Mouse (Mus musculus) forebrain, embryonic 11.5 days (tissue): ENCODE measurements around the gene Capn8. TPM values are rescaled to one million over a fixed set of nuclear protein-coding genes. Genes with fewer than 3 reads are reported as not detected.
"Not testable (repeated sequence)": the region's sequence is repeated elsewhere in the genome, so short reads cannot be mapped to it uniquely, and the experiment has no call there.

Experiments
- ATAC-seq: fragments of 200-750 bp; cut with Nextera tagmentation; replicated peaks from 2 replicates; pipeline ENCODE4 v1.8.0; 2017; ENCODE audit warnings: moderate TSS enrichment; ENCODE audit not compliant: low FRiP score
- DNase-seq: peaks from one replicate; pipeline ENCODE4 v3.0.0-alpha.2; 2017; ENCODE audit warnings: low spot score
- H3K27ac ChIP-seq: fragments of 300-500 bp; sonication (generic); 2 replicates; pipeline ENCODE4 v1.5.1; 2014; ENCODE audit warnings: low read depth, low read length
- H3K27me3 ChIP-seq: fragments of 300-500 bp; sonication (generic); 2 replicates; pipeline ENCODE4 v1.6.1; 2014; ENCODE audit warnings: mild to moderate bottlenecking, low read length, mixed read lengths; ENCODE audit not compliant: control insufficient read depth, insufficient read depth
- H3K36me3 ChIP-seq: fragments of 300-500 bp; sonication (generic); 2 replicates; pipeline ENCODE4 v1.6.1; 2014; ENCODE audit warnings: mild to moderate bottlenecking, low read length, moderate library complexity, mixed read lengths; ENCODE audit not compliant: control insufficient read depth, insufficient read depth
- H3K4me1 ChIP-seq: fragments of 300-500 bp; sonication (generic); replicated peaks from 2 replicates; pipeline ENCODE4 v1.6.1; 2014; ENCODE audit warnings: low read length, mixed read lengths; ENCODE audit not compliant: control insufficient read depth, insufficient read depth
- H3K4me2 ChIP-seq: fragments of 300-500 bp; sonication (generic); 2 replicates; pipeline ENCODE4 v1.6.1; 2014; ENCODE audit warnings: low read depth, mild to moderate bottlenecking, low read length, moderate library complexity, mixed read lengths; ENCODE audit not compliant: severe bottlenecking
- H3K4me3 ChIP-seq: fragments of 300-500 bp; sonication (generic); 2 replicates; pipeline ENCODE4 v1.5.1; 2014; ENCODE audit warnings: low read depth, low read length
- H3K9ac ChIP-seq: fragments of 300-500 bp; sonication (generic); 2 replicates; pipeline ENCODE4 v1.6.1; 2014; ENCODE audit warnings: low read length
- H3K9me3 ChIP-seq: fragments of 300-500 bp; sonication (generic); 2 replicates; pipeline ENCODE4 v1.6.1; 2016; ENCODE audit warnings: low read length, mixed read lengths; ENCODE audit not compliant: control insufficient read depth
- WGBS: fragments of 180-500 bp; shearing (Covaris S2); extraction: QIAGEN DNeasy Blood & Tissue Kit; methylation state at CpG from one replicate; pipeline ENCODE4 v1.1.7; 2014; 5-methylcytosine and 5-hydroxymethylcytosine counted together
- polyA plus RNA-seq: library from polyadenylated mRNA; unstranded; fragments of >200 nt; fragmentation: Nextera tagmentation; extraction: Ambion mirVana; gene quantifications from 2 replicates; pipeline ENCODE4 v1.2.1, GENCODE M21; 2014

Gene Capn8
- polyA plus RNA-seq, 1 experiment from 2014 or later: 0.08 TPM

- Histone ChIP-seq H3K36me3 (no peaks in the 10 kb centered on the region), H3K27ac (no peak overlapping the region), H3K9ac (no peak overlapping the region), H3K27me3 (no peaks in the 10 kb centered on the region), H3K9me3 (no peaks in the 10 kb centered on the region), H3K4me3 (no peak overlapping the region), H3K4me2 (no peak overlapping the region), H3K4me1 (peaks cover 10% of the 10 kb centered on the region; the same call in 1 of the 2 replicates)
- 88% methylated on average over 5 of the region's 5 CpGs for WGBS
- no peak for DNase-seq
- no peak for ATAC-seq
Measured at GRCm38 (mm10) chr1:182639456-182639855, 74.6 kb downstream of the Capn8 start.

- ATAC-seq: no peak
Measured at GRCm38 (mm10) chr1:182640094-182640493, 75.3 kb downstream of the Capn8 start.

GRCm38 (mm10) chr1:182642779-182643178 lies 78.0 kb downstream of the Capn8 start:
- H3K9me3 ChIP-seq: no peaks in the 10 kb centered on the region
- no peak overlapping the region for H3K9ac ChIP-seq
- H3K36me3 ChIP-seq: no peaks in the 10 kb centered on the region
- DNase-seq (no peak), ATAC-seq (no peak)
- no peaks in the 10 kb centered on the region for H3K27me3 ChIP-seq
- peaks cover 10% of the 10 kb centered on the region; the same call in 1 of the 2 replicates for H3K4me1 ChIP-seq
- no peak overlapping the region for H3K4me3 ChIP-seq
- no peak overlapping the region for H3K27ac ChIP-seq
- no peak overlapping the region for H3K4me2 ChIP-seq
- 47% methylated on average over 2 of the region's 2 CpGs for WGBS

More at GRCm38 (mm10) chr1:182640094-182640493, 75.3 kb downstream of the Capn8 start:
- Histone ChIP-seq H3K27me3 (no peaks in the 10 kb centered on the region), H3K9ac (no peak overlapping the region), H3K27ac (no peak overlapping the region), H3K4me1 (peaks cover 10% of the 10 kb centered on the region; the same call in 1 of the 2 replicates), H3K9me3 (no peaks in the 10 kb centered on the region), H3K4me2 (no peak overlapping the region), H3K4me3 (no peak overlapping the region), H3K36me3 (no peaks in the 10 kb centered on the region)
- DNase-seq: no peak
- WGBS: 80% methylated on average over 4 of the region's 4 CpGs

GRCm38 (mm10) chr1:182644418-182644817 lies 79.6 kb downstream of the Capn8 start:
- not testable (repeated sequence) for ATAC-seq, H3K27me3 ChIP-seq, H3K27ac ChIP-seq, H3K4me1 ChIP-seq, H3K9ac ChIP-seq, H3K4me2 ChIP-seq, DNase-seq, H3K4me3 ChIP-seq, H3K36me3 ChIP-seq, H3K9me3 ChIP-seq
- 82% methylated on average over 8 of the region's 8 CpGs for WGBS

DNA sequence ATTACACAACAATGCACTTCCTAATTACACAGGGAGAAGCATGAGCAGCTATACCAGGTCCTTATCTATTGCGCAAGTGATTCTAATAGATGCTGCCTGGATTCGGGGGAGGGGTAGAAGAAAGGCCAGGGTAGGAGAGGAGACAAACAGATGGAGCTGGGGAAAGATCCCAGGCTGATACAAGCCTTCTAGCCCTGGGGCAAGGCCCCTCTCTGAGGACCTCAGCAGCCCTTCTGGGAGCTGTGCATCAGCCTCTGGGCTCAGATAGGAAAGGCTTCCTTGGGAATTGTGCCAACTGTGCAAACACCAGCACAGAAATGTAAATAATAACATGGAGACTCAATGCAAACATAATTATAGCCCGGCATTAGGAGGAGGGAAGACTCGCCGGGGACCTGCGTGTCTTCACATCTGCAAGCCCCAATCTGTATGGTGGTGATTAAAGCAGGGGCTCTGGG lies 80.4 kb downstream of the Capn8 start:
- no peak overlapping the region for H3K9ac ChIP-seq
- 67% methylated on average over 5 of the region's 6 CpGs for WGBS
- H3K27me3 ChIP-seq: no peaks in the 10 kb centered on the region
- no peaks in the 10 kb centered on the region for H3K36me3 ChIP-seq
- H3K27ac ChIP-seq: no peak overlapping the region
- no peaks in the 10 kb centered on the region for H3K9me3 ChIP-seq
- H3K4me2 ChIP-seq: no peak overlapping the region
- ATAC-seq: no peak
- H3K4me1 ChIP-seq: peaks cover 5% of the 10 kb centered on the region; the same call in 1 of the 2 replicates
- no peak for DNase-seq
- no peak overlapping the region for H3K4me3 ChIP-seq

DNA sequence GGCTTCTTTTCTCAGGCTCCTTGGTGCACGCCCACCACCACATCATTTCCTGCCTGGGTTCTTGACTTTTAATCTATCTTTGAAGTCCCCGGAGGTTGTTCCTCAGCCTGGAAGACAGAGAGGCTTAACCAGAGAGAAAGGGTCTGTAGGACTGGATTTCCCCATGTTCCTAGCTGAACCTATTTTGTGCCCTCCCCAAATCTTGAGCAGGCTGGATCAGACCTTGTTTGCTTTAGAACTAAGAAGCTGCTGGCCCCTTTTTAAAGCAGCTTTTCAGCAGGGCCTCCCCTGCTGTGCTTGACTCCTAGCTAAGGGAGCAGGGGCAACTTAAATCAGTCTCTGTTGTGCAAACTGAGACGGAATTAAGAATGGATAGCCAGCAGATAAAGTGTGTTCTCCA lies 82.0 kb downstream of the Capn8 start:
- Histone ChIP-seq H3K9me3 (no peaks in the 10 kb centered on the region), H3K27me3 (no peaks in the 10 kb centered on the region), H3K27ac (no peak overlapping the region), H3K4me3 (no peak overlapping the region), H3K36me3 (no peaks in the 10 kb centered on the region), H3K4me2 (no peak overlapping the region), H3K9ac (no peak overlapping the region), H3K4me1 (peaks cover 5% of the 10 kb centered on the region; the same call in 1 of the 2 replicates)
- DNase-seq (no peak), ATAC-seq (no peak)
- 26% methylated on average over 3 of the region's 3 CpGs for WGBS

- WGBS: 19% methylated on average over 6 of the region's 6 CpGs
- DNase-seq: peak; percentile 74
- H3K27ac ChIP-seq: no peak overlapping the region
- H3K36me3 ChIP-seq: no peaks in the 10 kb centered on the region
- H3K4me3 ChIP-seq: no peak overlapping the region
- no peaks in the 10 kb centered on the region for H3K9me3 ChIP-seq
- no peak overlapping the region for H3K4me2 ChIP-seq
- H3K4me1 ChIP-seq: no peaks in the 10 kb centered on the region
- no peaks in the 10 kb centered on the region for H3K27me3 ChIP-seq
- no peak for ATAC-seq
- no peak overlapping the region for H3K9ac ChIP-seq
Measured at GRCm38 (mm10) chr1:182657760-182658159, 93.0 kb downstream of the Capn8 start.

DNA sequence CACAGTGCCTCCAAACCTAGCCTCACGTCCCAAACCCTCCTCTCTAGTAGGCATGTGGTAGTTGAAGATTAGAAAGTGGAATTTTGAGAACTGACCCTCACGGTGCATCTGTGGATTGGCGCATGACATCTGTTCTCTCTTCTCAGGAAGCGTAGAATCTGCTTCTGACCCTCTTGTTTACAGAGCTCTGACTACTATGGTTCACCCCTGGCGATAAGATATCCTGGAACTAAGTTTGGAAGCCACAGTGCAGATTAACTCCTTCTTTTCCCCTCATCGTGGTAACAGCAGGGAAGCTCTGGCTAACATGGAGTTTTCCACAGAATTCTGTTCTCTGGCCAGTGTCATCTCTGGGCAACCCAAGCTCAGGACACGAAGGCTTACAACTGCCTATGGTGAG lies 95.6 kb downstream of the Capn8 start:
- Histone ChIP-seq H3K4me3 (no peak overlapping the region), H3K9ac (no peak overlapping the region), H3K36me3 (no peaks in the 10 kb centered on the region), H3K9me3 (no peaks in the 10 kb centered on the region), H3K4me2 (no peak overlapping the region), H3K4me1 (no peaks in the 10 kb centered on the region), H3K27ac (no peak overlapping the region), H3K27me3 (no peaks in the 10 kb centered on the region)
- DNase-seq: no peak
- 77% methylated on average over 7 of the region's 7 CpGs for WGBS
- no peak for ATAC-seq

DNA sequence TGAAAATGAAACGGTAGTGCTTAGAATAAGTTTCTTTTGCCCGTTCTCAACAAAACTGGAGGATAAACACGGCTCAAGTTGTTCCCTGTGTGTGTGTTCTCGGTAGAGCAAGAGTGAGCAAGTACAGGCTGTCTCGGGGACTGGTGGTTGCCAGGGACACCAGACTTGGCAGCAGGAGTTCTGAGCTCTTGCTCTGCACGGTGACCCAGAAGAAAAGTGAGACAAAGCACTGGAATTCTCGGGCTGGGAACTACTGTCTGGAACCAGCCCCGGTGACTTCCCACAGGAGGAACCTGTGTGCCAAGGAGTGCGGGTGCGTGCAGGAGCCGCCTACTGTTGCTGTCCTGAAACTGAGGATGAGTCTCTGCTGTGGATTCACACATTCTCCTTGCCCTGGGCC lies 98.9 kb downstream of the Capn8 start:
- ATAC-seq (0 out of 2 replicates have a peak, but pooled peaks have one; percentile 55), DNase-seq (peak; percentile 61)

More for the DNA sequence above, 98.9 kb downstream of the Capn8 start:
- Histone ChIP-seq H3K36me3 (no peaks in the 10 kb centered on the region), H3K27me3 (no peaks in the 10 kb centered on the region), H3K27ac (no peak overlapping the region), H3K9me3 (no peaks in the 10 kb centered on the region), H3K4me1 (0 out of 2 replicates have a peak, but pooled peaks cover 2% of the 10 kb centered on the region), H3K4me3 (no peak overlapping the region), H3K9ac (no peak overlapping the region), H3K4me2 (no peak overlapping the region)
- WGBS: 48% methylated on average over 11 of the region's 11 CpGs
